Mouse (Mus musculus) midbrain, embryonic 15.5 days (tissue): ENCODE results near the gene Ttll11. TPM values are rescaled to one million over a fixed set of nuclear protein-coding genes. Genes with fewer than 3 reads are reported as not detected.

Experiments
- ATAC-seq: fragments of 200-750 bp; cut with Nextera tagmentation; replicated peaks from 2 replicates; pipeline ENCODE4 v1.8.0; 2017; ENCODE audit warnings: moderate TSS enrichment
- H3K27ac ChIP-seq: fragments of 300-500 bp; sonication (generic); 2 replicates; pipeline ENCODE4 v1.5.1; 2015; ENCODE audit warnings: mild to moderate bottlenecking, inconsistent platforms
- H3K27me3 ChIP-seq: fragments of 300-500 bp; sonication (generic); replicated peaks from 2 replicates; pipeline ENCODE4 v1.6.1; 2015; ENCODE audit warnings: inconsistent platforms
- H3K36me3 ChIP-seq: fragments of 300-500 bp; sonication (generic); replicated peaks from 2 replicates; pipeline ENCODE4 v1.6.1; 2015; ENCODE audit warnings: inconsistent platforms
- H3K4me1 ChIP-seq: fragments of 300-500 bp; sonication (generic); 2 replicates; pipeline ENCODE4 v1.6.1; 2015; ENCODE audit warnings: inconsistent platforms
- H3K4me2 ChIP-seq: fragments of 300-500 bp; sonication (generic); 2 replicates; pipeline ENCODE4 v1.6.1; 2015; ENCODE audit warnings: inconsistent platforms, mild to moderate bottlenecking, moderate library complexity
- H3K4me3 ChIP-seq: fragments of 300-500 bp; sonication (generic); 2 replicates; pipeline ENCODE4 v1.5.1; 2015; ENCODE audit warnings: mild to moderate bottlenecking, inconsistent platforms
- H3K9ac ChIP-seq: fragments of 300-500 bp; sonication (generic); 2 replicates; pipeline ENCODE4 v1.6.1; 2015; ENCODE audit warnings: mild to moderate bottlenecking, inconsistent platforms
- H3K9me3 ChIP-seq: fragments of 300-500 bp; sonication (generic); 2 replicates; pipeline ENCODE4 v1.6.1; 2016; ENCODE audit warnings: inconsistent platforms
- WGBS: fragments of 180-500 bp; shearing (Covaris S2); methylation state at CpG from one replicate; pipeline ENCODE4 v1.1.7; 2015; ENCODE audit warnings: mixed read lengths; 5-methylcytosine and 5-hydroxymethylcytosine counted together
- polyA plus RNA-seq: library from polyadenylated mRNA; unstranded; fragments of >200 nt; fragmentation: Nextera tagmentation; extraction: Ambion mirVana; gene quantifications from 2 replicates; pipeline ENCODE4 v1.2.1, GENCODE M21; 2015

The Ttll11 gene
- polyA plus RNA-seq, result 5.4 TPM in 2 replicates

- peaks cover 23% of the 10 kb centered on the region for H3K4me1 ChIP-seq
- 1% methylated on average over 41 of the region's 42 CpGs for WGBS
Observed at GRCm38 (mm10) chr2:35979644-35980021, at the start of gene Ttll11. Ttll11 (minus strand) TSS chr2:35979913.

DNA sequence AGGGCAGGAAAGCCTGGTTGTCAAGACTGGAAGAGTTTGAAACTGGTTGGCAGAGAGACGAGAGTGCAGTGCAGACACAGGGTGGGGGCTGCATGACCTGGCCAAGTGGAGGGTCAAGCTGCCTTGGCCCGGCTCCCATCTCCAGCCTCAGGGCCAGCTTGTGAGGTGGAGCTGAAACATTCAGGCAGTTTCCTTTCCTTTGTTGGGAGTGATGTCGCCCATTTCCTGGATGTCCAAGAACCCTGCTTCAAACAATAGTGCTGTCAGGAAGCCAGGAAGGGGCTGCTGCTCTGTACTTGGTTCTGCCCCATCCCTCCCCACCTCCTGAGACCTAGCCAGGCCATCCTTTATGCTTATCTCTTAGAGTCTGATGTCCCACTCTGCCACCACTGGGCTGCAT lies 43.6 kb upstream of the Ttll11 start:
- Histone ChIP-seq H3K4me1 (peaks cover 11% of the 10 kb centered on the region), H3K4me2 (no peak overlapping the region), H3K27me3 (no peaks in the 10 kb centered on the region), H3K9me3 (no peaks in the 10 kb centered on the region), H3K4me3 (no peak overlapping the region), H3K9ac (no peak overlapping the region), H3K36me3 (no peaks in the 10 kb centered on the region), H3K27ac (no peak overlapping the region)
- 69% methylated on average over 3 of the region's 3 CpGs for WGBS
- no peak for ATAC-seq

More at GRCm38 (mm10) chr2:35979644-35980021, at the start of gene Ttll11:
- Histone ChIP-seq H3K36me3 (no peaks in the 10 kb centered on the region), H3K27me3 (no peaks in the 10 kb centered on the region), H3K4me2 (peak within 1 kb of the TSS; percentile 95), H3K27ac (peak within 1 kb of the TSS; percentile 92), H3K9me3 (no peaks in the 10 kb centered on the region), H3K9ac (peak within 1 kb of the TSS; percentile 87), H3K4me3 (peak within 1 kb of the TSS; percentile 70)
- ATAC-seq, result peak; percentile 93

- Histone ChIP-seq H3K4me3 (peak overlapping the region; percentile 35), H3K4me2 (peak overlapping the region; percentile 54), H3K36me3 (no peaks in the 10 kb centered on the region), H3K27me3 (no peaks in the 10 kb centered on the region), H3K27ac (no peak overlapping the region), H3K4me1 (peaks cover 11% of the 10 kb centered on the region), H3K9me3 (no peaks in the 10 kb centered on the region), H3K9ac (no peak overlapping the region)
- 8% methylated on average over 32 of the region's 32 CpGs for WGBS
- ATAC-seq, result peak; percentile 88
Observed at GRCm38 (mm10) chr2:36021385-36022159, 41.9 kb upstream of the Ttll11 start.

DNA sequence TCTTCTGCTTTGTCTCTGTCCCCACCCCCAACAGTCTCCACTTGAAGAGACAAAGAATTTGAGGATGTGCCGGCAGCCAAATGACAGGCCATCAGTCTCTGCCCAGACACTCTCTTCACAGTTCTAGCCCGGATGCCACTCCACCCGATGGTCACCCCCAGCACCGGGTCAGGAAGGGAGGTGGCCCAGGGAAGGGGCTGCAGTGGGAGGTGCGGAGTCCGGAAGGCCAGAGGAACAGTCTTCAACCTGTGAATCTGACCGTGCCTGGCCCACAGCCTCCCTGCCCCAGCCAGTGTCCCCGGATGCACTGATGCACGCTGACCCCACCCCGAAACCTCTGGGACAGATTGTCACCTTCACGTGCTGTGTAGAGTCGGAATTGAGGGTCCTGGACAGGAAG lies 33.3 kb upstream of the Ttll11 start:
- Histone ChIP-seq H3K27ac (no peak overlapping the region), H3K4me1 (peaks cover 12% of the 10 kb centered on the region), H3K4me2 (no peak overlapping the region), H3K27me3 (peaks cover 10% of the 10 kb centered on the region; the same call in 1 of the 2 replicates), H3K9me3 (no peaks in the 10 kb centered on the region), H3K36me3 (no peaks in the 10 kb centered on the region), H3K4me3 (no peak overlapping the region), H3K9ac (no peak overlapping the region)
- ATAC-seq, result no peak
- WGBS, result 69% methylated on average over 12 of the region's 12 CpGs

- Histone ChIP-seq H3K4me2 (peak overlapping the region; percentile 84), H3K4me1 (peaks cover 12% of the 10 kb centered on the region), H3K9ac (peak overlapping the region; percentile 50), H3K4me3 (peak overlapping the region; percentile 50), H3K9me3 (no peaks in the 10 kb centered on the region), H3K27me3 (peaks cover 10% of the 10 kb centered on the region; the same call in 1 of the 2 replicates), H3K36me3 (no peaks in the 10 kb centered on the region), H3K27ac (no peak overlapping the region)
- ATAC-seq, result peak; percentile 11; the same call in 1 of the 2 replicates
- under 1% methylated on average over 44 of the region's 44 CpGs for WGBS
Observed at GRCm38 (mm10) chr2:36011331-36011825, 31.7 kb upstream of the Ttll11 start.

DNA sequence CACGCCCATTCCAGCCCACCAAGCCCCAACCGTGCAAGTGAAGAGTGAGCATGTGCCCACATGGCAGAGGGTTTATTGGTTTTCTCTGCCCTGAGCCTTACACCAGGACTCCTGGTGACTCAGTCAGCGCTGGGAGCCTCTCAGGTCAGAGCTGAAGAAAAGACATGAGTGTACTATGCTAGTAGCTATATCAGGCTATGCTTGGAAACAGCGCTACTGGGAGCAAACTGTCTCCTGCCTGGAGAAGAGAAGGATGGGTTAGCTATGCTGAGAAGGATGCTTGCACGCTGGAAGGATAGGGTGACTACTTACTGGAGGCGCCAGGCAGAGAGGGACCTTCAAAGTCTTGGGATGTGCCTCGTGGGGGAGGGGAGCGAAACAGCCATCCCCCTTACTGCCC lies 30.9 kb upstream of the Ttll11 start:
- H3K27ac ChIP-seq, result no peak overlapping the region
- peak overlapping the region; percentile 50; the same call in 1 of the 2 replicates for H3K4me3 ChIP-seq
- ATAC-seq, result no peak
- no peaks in the 10 kb centered on the region for H3K36me3 ChIP-seq
- 44% methylated on average over 8 of the region's 8 CpGs for WGBS
- H3K9me3 ChIP-seq, result no peaks in the 10 kb centered on the region
- H3K9ac ChIP-seq, result peak overlapping the region; percentile 50; the same call in 1 of the 2 replicates
- H3K4me1 ChIP-seq, result peaks cover 12% of the 10 kb centered on the region
- H3K27me3 ChIP-seq, result peaks cover 10% of the 10 kb centered on the region; the same call in 1 of the 2 replicates
- peak overlapping the region; percentile 84 for H3K4me2 ChIP-seq

- Histone ChIP-seq H3K4me1 (peaks cover 12% of the 10 kb centered on the region), H3K27me3 (peaks cover 10% of the 10 kb centered on the region; the same call in 1 of the 2 replicates), H3K4me3 (no peak overlapping the region), H3K36me3 (no peaks in the 10 kb centered on the region), H3K9ac (no peak overlapping the region), H3K27ac (no peak overlapping the region), H3K9me3 (no peaks in the 10 kb centered on the region), H3K4me2 (no peak overlapping the region)
- 24% methylated on average over 4 of the region's 4 CpGs for WGBS
- peak; percentile 57 for ATAC-seq
Observed at GRCm38 (mm10) chr2:36009386-36009785, 29.7 kb upstream of the Ttll11 start.

DNA sequence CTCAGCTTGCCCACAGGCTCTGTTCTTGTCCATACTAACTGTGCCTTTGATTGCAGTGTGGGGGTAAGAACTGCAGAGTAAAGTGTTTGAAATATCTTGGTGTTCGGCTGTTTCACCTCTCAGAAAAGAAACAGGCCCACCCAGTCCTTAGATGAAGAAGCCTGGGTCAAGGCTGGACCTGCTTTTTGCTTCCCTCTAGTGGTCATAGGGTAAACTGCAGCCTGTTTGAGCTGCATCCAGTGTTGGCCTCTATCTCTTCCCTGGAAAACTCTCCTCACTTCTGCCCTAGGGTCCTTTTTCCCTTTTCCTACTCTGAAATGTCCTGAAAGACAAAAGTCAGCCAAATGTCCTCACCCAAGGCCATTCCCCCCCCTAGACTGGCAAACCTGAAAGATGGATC lies 28.4 kb upstream of the Ttll11 start:
- 33% methylated on average over 1 of the region's 1 CpGs for WGBS
- no peak overlapping the region for H3K4me2 ChIP-seq
- no peak overlapping the region for H3K9ac ChIP-seq
- no peaks in the 10 kb centered on the region for H3K9me3 ChIP-seq
- H3K4me3 ChIP-seq, result no peak overlapping the region
- H3K27me3 ChIP-seq, result peaks cover 10% of the 10 kb centered on the region; the same call in 1 of the 2 replicates
- H3K4me1 ChIP-seq, result peaks cover 12% of the 10 kb centered on the region
- no peaks in the 10 kb centered on the region for H3K36me3 ChIP-seq
- no peak for ATAC-seq
- H3K27ac ChIP-seq, result no peak overlapping the region

DNA sequence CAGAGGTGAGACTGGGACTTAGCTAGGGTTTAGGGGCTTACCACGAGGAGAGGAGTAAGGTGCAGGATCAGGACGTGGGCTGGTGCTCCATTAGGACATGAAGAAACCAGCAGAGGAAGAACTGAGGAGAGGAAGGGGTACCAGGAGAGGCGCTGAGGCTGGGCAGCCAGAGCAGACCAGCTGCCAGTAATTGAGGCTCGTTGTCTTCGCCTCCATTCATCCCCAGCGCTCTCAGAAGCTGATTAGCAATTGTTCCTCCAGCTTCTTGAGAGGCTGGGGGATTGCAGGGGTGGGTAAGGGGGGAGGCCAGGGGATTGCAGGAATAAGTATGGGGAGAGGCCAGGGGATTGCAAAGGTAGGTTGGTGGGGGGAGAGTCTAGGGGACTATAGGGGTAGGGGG lies 22.5 kb upstream of the Ttll11 start:
- no peak for ATAC-seq
- Histone ChIP-seq H3K36me3 (no peaks in the 10 kb centered on the region), H3K27ac (no peak overlapping the region), H3K27me3 (no peaks in the 10 kb centered on the region), H3K4me1 (no peaks in the 10 kb centered on the region), H3K9ac (no peak overlapping the region), H3K9me3 (no peaks in the 10 kb centered on the region), H3K4me2 (no peak overlapping the region), H3K4me3 (no peak overlapping the region)
- 27% methylated on average over 6 of the region's 6 CpGs for WGBS

GRCm38 (mm10) chr2:36000390-36000789 lies 20.7 kb upstream of the Ttll11 start:
- WGBS, result 61% methylated on average over 1 of the region's 1 CpGs
- Histone ChIP-seq H3K9me3 (no peaks in the 10 kb centered on the region), H3K9ac (no peak overlapping the region), H3K27ac (no peak overlapping the region), H3K4me3 (no peak overlapping the region), H3K36me3 (no peaks in the 10 kb centered on the region), H3K4me2 (no peak overlapping the region), H3K27me3 (no peaks in the 10 kb centered on the region), H3K4me1 (no peaks in the 10 kb centered on the region)
- ATAC-seq, result no peak

DNA sequence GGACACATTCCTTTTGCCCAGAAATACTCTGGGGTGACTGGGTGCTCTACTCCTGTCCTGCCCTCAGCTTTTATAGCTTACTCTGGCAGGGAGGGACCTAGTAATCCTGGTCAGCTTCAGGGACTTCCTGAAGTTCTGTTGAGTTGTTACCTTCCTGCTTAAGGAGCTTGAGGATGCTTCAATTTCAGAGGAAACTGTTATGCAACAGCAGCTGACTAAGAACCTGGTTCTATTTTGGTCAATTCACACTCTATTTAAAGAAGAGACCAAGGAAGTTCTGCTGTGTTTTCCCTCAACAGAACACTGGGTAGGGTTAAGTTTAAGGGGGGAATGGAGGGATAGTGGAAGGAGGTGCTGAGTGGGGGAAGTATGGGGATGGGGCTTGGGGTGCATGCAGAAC lies 19.5 kb upstream of the Ttll11 start:
- ATAC-seq, result no peak
- Histone ChIP-seq H3K4me1 (no peaks in the 10 kb centered on the region), H3K9ac (no peak overlapping the region), H3K27me3 (no peaks in the 10 kb centered on the region), H3K36me3 (no peaks in the 10 kb centered on the region), H3K4me2 (no peak overlapping the region), H3K9me3 (no peaks in the 10 kb centered on the region), H3K27ac (no peak overlapping the region), H3K4me3 (no peak overlapping the region)

DNA sequence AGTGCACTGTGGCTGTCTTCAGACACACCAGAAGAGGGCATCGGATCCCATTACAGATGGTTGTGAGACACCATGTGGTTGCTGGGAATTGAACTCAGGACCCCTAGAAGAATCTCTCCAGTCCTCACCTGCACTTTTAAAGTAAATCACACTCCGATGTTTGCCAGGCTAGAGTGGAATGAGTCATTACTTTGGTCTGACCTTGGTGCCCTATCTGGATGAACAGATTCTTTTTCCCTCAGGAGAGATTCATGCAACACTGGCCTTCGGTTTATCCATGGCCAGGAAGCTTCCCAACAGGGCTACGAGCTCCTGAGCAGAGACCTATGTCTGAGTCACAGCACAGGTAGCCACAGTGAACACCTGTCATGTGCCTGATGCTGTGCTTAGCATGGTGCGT lies 18.7 kb upstream of the Ttll11 start:
- 85% methylated on average over 5 of the region's 5 CpGs for WGBS
- no peak overlapping the region for H3K4me2 ChIP-seq
- no peaks in the 10 kb centered on the region for H3K9me3 ChIP-seq
- no peaks in the 10 kb centered on the region for H3K36me3 ChIP-seq
- no peak overlapping the region for H3K4me3 ChIP-seq
- H3K4me1 ChIP-seq, result no peaks in the 10 kb centered on the region
- ATAC-seq, result no peak
- H3K9ac ChIP-seq, result no peak overlapping the region
- H3K27me3 ChIP-seq, result no peaks in the 10 kb centered on the region
- no peak overlapping the region for H3K27ac ChIP-seq

GRCm38 (mm10) chr2:35996753-35997152 lies 17.0 kb upstream of the Ttll11 start:
- no peaks in the 10 kb centered on the region for H3K27me3 ChIP-seq
- no peak overlapping the region for H3K9ac ChIP-seq
- H3K4me2 ChIP-seq, result no peak overlapping the region
- no peak for ATAC-seq
- H3K4me3 ChIP-seq, result no peak overlapping the region
- H3K27ac ChIP-seq, result no peak overlapping the region
- no peaks in the 10 kb centered on the region for H3K9me3 ChIP-seq
- no peaks in the 10 kb centered on the region for H3K36me3 ChIP-seq
- H3K4me1 ChIP-seq, result no peaks in the 10 kb centered on the region
- 73% methylated on average over 2 of the region's 2 CpGs for WGBS
